ENCODE assay signal across 12 mouse cellular contexts in the genomic region with DNA sequence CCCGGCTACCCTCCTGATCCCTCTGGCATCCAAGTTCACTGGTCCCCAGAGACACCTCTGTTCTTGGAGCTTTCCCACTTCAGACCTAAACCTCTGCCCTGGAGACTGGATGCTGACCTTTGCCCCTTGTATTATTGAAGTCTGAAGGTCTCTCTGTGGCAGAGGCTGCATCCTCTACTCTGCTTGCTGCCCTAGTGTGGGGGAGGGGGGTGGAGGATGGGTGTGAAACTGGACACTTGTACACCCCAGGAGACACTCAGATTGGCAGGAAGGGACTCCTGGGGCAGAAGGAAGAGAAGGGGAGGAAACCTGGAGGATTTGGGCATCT.
DNase-seq lines count a peak whose midpoint lies in the region; ATAC-seq and TF ChIP-seq lines count a peak whose summit lies in the region.
"Had no signal": no experiment of that assay in that cellular context is flagged by ENCODE, and none has a peak within 500 bp of the region (broad histone marks: within the 10 kb centered on the region; RNA-seq: fewer than 3 reads in every experiment).

No protein-coding gene starts in this region.

- no peaks in the 10 kb centered on the region for H3K27me3 ChIP-seq in intestine, postnatal 0 days (replicated peaks; ENCODE audit: control insufficient read depth, insufficient read depth, low read length)
- peaks cover 33% of the 10 kb centered on the region for H3K27me3 ChIP-seq in limb, embryonic 12.5 days
- H3K27me3 ChIP-seq in forebrain, embryonic 16.5 days (replicated peaks; ENCODE audit: control insufficient read depth, insufficient read depth, low read length): no peaks in the 10 kb centered on the region
- H3K27me3 ChIP-seq: heart, embryonic 12.5 days; megakaryocyte, embryonic 14.5 days had no signal

- DNase-seq in kidney, adult 11 months: peak; percentile 49
- DNase-seq in kidney, postnatal 14 days: no peak
- DNase-seq in embryo, embryonic 11 days: peak; percentile 65
- no peak for DNase-seq in testis, postnatal 14 days (ENCODE audit: low spot score)
- DNase-seq in thymus, postnatal 0 days (ENCODE audit: low spot score): no peak
- DNase-seq: cerebellum, adult 11 months; lung, adult 2 months had no signal

- no peak for TF ChIP-seq CTCF in intestine, postnatal 0 days (IDR thresholded peaks at IDR 0.05; ENCODE audit: low read depth)

- peaks cover 16% of the 10 kb centered on the region; the same call in 1 of the 2 replicates for H3K36me3 ChIP-seq in intestine, postnatal 0 days (ENCODE audit: control insufficient read depth, insufficient read depth)
- no peaks in the 10 kb centered on the region for H3K36me3 ChIP-seq in limb, embryonic 12.5 days
- H3K36me3 ChIP-seq in forebrain, embryonic 16.5 days (ENCODE audit: control insufficient read depth, insufficient read depth): no peaks in the 10 kb centered on the region
- H3K36me3 ChIP-seq: heart, embryonic 12.5 days had no signal

- no peak overlapping the region for H3K4me3 ChIP-seq in intestine, postnatal 0 days (ENCODE audit: low read depth, low read length)
- no peak overlapping the region for H3K4me3 ChIP-seq in limb, embryonic 12.5 days (replicated peaks)
- H3K4me3 ChIP-seq in forebrain, embryonic 16.5 days (replicated peaks; ENCODE audit: low read length): no peak overlapping the region
- H3K4me3 ChIP-seq: heart, embryonic 12.5 days; megakaryocyte, embryonic 14.5 days had no signal

- peak overlapping the region; percentile 75; the same call in 1 of the 2 replicates for H3K27ac ChIP-seq in intestine, postnatal 0 days (ENCODE audit: low read depth, low read length)
- peak overlapping the region; percentile 67 for H3K27ac ChIP-seq in limb, embryonic 12.5 days
- H3K27ac ChIP-seq in forebrain, embryonic 16.5 days (ENCODE audit: low read length): no peak overlapping the region

- no peaks in the 10 kb centered on the region for H3K9me3 ChIP-seq in intestine, postnatal 0 days (ENCODE audit: control insufficient read depth)
- no peaks in the 10 kb centered on the region for H3K9me3 ChIP-seq in limb, embryonic 12.5 days
- H3K9me3 ChIP-seq in forebrain, embryonic 16.5 days (ENCODE audit: control insufficient read depth, low read length): no peaks in the 10 kb centered on the region
- H3K9me3 ChIP-seq: megakaryocyte, embryonic 14.5 days had no signal

- H3K9ac ChIP-seq in intestine, postnatal 0 days (ENCODE audit: low read depth, low read length): no peak overlapping the region
- H3K9ac ChIP-seq in limb, embryonic 12.5 days (replicated peaks): no peak overlapping the region
- H3K9ac ChIP-seq in forebrain, embryonic 16.5 days (replicated peaks; ENCODE audit: low read depth, low read length): no peak overlapping the region
- H3K9ac ChIP-seq: heart, embryonic 12.5 days had no signal

- WGBS in intestine, postnatal 0 days: 27% methylated on average over 1 of the region's 1 CpGs
- 6% methylated on average over 1 of the region's 1 CpGs for WGBS in limb, embryonic 12.5 days
- WGBS in forebrain, embryonic 16.5 days: 36% methylated on average over 1 of the region's 1 CpGs

- ATAC-seq in intestine, postnatal 0 days: peak; percentile 61
- peak; percentile 11; the same call in 1 of the 2 replicates for ATAC-seq in limb, embryonic 12.5 days (ENCODE audit: insufficient number of reproducible peaks, insufficient read depth, low FRiP score, low TSS enrichment, low read depth)
- ATAC-seq in forebrain, embryonic 16.5 days: no peak

- H3K4me1 ChIP-seq in intestine, postnatal 0 days (replicated peaks; ENCODE audit: control insufficient read depth, insufficient read depth, low read length): peaks cover 21% of the 10 kb centered on the region; the same call in 1 of the 2 replicates
- peaks cover 70% of the 10 kb centered on the region for H3K4me1 ChIP-seq in limb, embryonic 12.5 days (replicated peaks)
- peaks cover 5% of the 10 kb centered on the region; the same call in 1 of the 2 replicates for H3K4me1 ChIP-seq in forebrain, embryonic 16.5 days (replicated peaks; ENCODE audit: control insufficient read depth, insufficient read depth, low read length)

- H3K4me2 ChIP-seq in intestine, postnatal 0 days (replicated peaks; ENCODE audit: low read depth): peak overlapping the region; percentile 18; the same call in 1 of the 2 replicates
- H3K4me2 ChIP-seq in limb, embryonic 12.5 days: peak overlapping the region; percentile 40
- H3K4me2 ChIP-seq in forebrain, embryonic 16.5 days (ENCODE audit: low read length): no peak overlapping the region

Comparison
In these comparisons a context has a peak if more than half of its experiments do, and no peak if none do; other contexts are left out.
1. DNase-seq: peak in kidney, adult 11 months (single experiment) and embryo, embryonic 11 days (single experiment); none in kidney, postnatal 14 days (single experiment), testis, postnatal 14 days (single experiment) and thymus, postnatal 0 days (single experiment).